Mouse (Mus musculus) neural tube, embryonic 15.5 days (tissue): ENCODE results near the gene Svs6. TPM values are rescaled to one million over a fixed set of nuclear protein-coding genes. Genes with fewer than 3 reads are reported as not detected.

Experiments used
- ATAC-seq: fragments of 200-750 bp; cut with Nextera tagmentation; 2 replicates; pipeline ENCODE4 v1.8.0; 2017; ENCODE audit warnings: mild to moderate bottlenecking, moderate TSS enrichment, moderate library complexity; ENCODE audit not compliant: low FRiP score
- H3K27ac ChIP-seq: fragments of 300-500 bp; sonication (generic); replicated peaks from 2 replicates; pipeline ENCODE4 v1.5.1; 2015; ENCODE audit warnings: mild to moderate bottlenecking, inconsistent platforms
- H3K27me3 ChIP-seq: fragments of 300-500 bp; sonication (generic); replicated peaks from 2 replicates; pipeline ENCODE4 v1.6.1; 2015; ENCODE audit warnings: inconsistent platforms
- H3K36me3 ChIP-seq: fragments of 300-500 bp; sonication (generic); 2 replicates; pipeline ENCODE4 v1.6.1; 2015; ENCODE audit warnings: inconsistent platforms
- H3K4me1 ChIP-seq: fragments of 300-500 bp; sonication (generic); 2 replicates; pipeline ENCODE4 v1.6.1; 2015; ENCODE audit warnings: inconsistent platforms
- H3K4me2 ChIP-seq: fragments of 300-500 bp; sonication (generic); 2 replicates; pipeline ENCODE4 v1.6.1; 2015; ENCODE audit warnings: inconsistent platforms, mild to moderate bottlenecking, moderate library complexity
- H3K4me3 ChIP-seq: fragments of 300-500 bp; sonication (generic); replicated peaks from 2 replicates; pipeline ENCODE4 v1.5.1; 2015; ENCODE audit warnings: mild to moderate bottlenecking, inconsistent platforms
- H3K9ac ChIP-seq: fragments of 300-500 bp; sonication (generic); replicated peaks from 2 replicates; pipeline ENCODE4 v1.6.1; 2015; ENCODE audit warnings: mild to moderate bottlenecking, inconsistent platforms
- H3K9me3 ChIP-seq: fragments of 300-500 bp; sonication (generic); replicated peaks from 2 replicates; pipeline ENCODE4 v1.6.1; 2016; ENCODE audit warnings: inconsistent platforms
- WGBS: fragments of 180-500 bp; shearing (Covaris S2); methylation state at CpG from one replicate; pipeline ENCODE4 v1.1.7; 2015; ENCODE audit warnings: mixed read lengths; 5-methylcytosine and 5-hydroxymethylcytosine counted together
- microRNA-seq: library from miRNA; unstranded; fragments of <30 nt; microRNA quantifications from one replicate; pipeline ENCODE4, GENCODE M21; 2017
- polyA plus RNA-seq: library from polyadenylated mRNA; unstranded; fragments of >200 nt; fragmentation: Nextera tagmentation; extraction: Ambion mirVana; gene quantifications from 2 replicates; pipeline ENCODE4 v1.2.1, GENCODE M21; 2015

Svs6 gene
- polyA plus RNA-seq, 1 experiment from 2014 or later: not detected

- ATAC-seq: no peak
- Histone ChIP-seq H3K9me3 (no peaks in the 10 kb centered on the region), H3K36me3 (no peaks in the 10 kb centered on the region), H3K4me1 (no peaks in the 10 kb centered on the region), H3K27me3 (no peaks in the 10 kb centered on the region), H3K4me3 (no peak overlapping the region), H3K9ac (no peak overlapping the region), H3K4me2 (no peak overlapping the region), H3K27ac (no peak overlapping the region)
- WGBS: 81% methylated on average over 11 of the region's 11 CpGs
Measured at GRCm38 (mm10) chr2:164356177-164356967, 39.8 kb downstream of the Svs6 start.

DNA sequence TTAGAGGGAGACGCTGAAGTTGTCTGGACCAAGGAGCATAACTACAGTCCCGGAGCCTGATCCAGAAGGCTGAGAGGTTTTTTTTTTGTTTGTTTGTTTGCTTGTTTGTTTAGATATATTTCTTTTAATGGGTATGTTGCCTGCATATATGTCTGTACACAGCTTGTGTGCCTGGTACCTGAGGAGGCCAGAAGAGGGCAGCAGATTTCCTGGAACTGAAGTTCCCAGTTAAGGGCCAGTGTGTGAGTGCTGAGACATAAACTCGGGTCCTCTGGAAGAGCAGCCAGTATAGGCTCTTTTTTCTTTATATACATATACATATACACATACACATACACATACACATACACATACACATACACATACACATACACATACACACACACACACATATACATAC is 41.8 kb downstream of the Svs6 start:
- Histone ChIP-seq H3K4me2 (no peak overlapping the region), H3K36me3 (no peaks in the 10 kb centered on the region), H3K4me3 (no peak overlapping the region), H3K9me3 (no peaks in the 10 kb centered on the region), H3K9ac (no peak overlapping the region), H3K27ac (no peak overlapping the region), H3K4me1 (no peaks in the 10 kb centered on the region), H3K27me3 (no peaks in the 10 kb centered on the region)
- no peak for ATAC-seq
- WGBS: 85% methylated on average over 3 of the region's 3 CpGs

DNA sequence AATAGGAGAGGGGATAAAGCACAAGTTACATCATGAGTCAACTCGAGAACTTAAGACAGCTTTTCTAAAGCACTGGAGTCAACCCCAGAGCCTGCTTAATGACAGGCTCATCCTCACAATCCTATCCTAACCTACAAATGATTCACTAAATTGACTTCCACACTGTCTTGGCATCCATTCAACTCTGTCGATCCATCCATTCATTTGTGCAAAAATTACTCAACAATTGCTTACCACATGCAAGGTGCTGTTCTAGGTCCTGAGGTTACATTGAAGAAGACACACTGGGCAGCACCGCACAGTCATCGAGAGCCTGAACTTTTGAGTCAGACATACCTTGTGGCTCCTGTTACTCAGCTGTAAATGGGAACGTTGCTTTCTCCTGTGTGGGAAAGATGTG is 42.5 kb downstream of the Svs6 start:
- 83% methylated on average over 5 of the region's 5 CpGs for WGBS
- Histone ChIP-seq H3K4me1 (no peaks in the 10 kb centered on the region), H3K9ac (no peak overlapping the region), H3K27me3 (no peaks in the 10 kb centered on the region), H3K9me3 (no peaks in the 10 kb centered on the region), H3K27ac (no peak overlapping the region), H3K36me3 (no peaks in the 10 kb centered on the region), H3K4me3 (no peak overlapping the region), H3K4me2 (no peak overlapping the region)
- ATAC-seq: no peak

- 79% methylated on average over 5 of the region's 5 CpGs for WGBS
- no peak overlapping the region for H3K4me3 ChIP-seq
- H3K9ac ChIP-seq: no peak overlapping the region
- no peaks in the 10 kb centered on the region for H3K4me1 ChIP-seq
- no peak overlapping the region for H3K27ac ChIP-seq
- H3K36me3 ChIP-seq: no peaks in the 10 kb centered on the region
- H3K27me3 ChIP-seq: no peaks in the 10 kb centered on the region
- no peak for ATAC-seq
- H3K4me2 ChIP-seq: no peak overlapping the region
- no peaks in the 10 kb centered on the region for H3K9me3 ChIP-seq
Measured at GRCm38 (mm10) chr2:164359668-164360067, 43.1 kb downstream of the Svs6 start.

DNA sequence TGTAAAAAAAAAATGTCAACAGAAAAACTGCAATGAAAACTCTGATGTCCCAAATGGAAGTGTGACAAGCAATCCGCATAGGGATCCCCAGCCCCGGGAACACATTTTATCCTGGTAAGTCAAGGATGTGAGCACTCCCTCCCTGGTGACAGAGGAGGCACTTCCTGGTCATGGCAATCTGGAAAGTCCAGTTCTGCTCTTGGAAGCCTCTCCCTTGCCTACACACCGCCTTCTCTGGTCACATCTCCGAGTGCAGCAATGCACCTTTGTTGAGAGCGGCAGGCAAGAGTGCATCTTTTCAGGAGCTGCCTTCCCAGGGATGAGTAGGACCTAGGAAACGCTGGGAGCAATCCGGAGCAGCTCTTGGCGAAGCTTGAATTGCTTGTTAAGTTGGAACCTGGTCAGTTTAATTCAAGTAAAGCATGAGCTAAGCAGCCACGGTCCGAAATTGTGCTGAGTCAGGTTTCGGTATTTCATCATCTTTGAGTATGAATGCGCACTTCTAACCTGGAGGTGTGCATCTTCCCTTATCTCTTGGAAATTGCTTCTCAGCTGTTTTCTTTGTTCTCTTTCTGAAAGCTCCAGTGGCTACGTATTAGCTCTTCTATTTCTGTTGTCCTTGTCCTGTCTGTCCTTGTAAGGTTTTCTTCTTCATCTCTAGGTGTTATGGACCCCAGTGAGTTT is 44.6 kb downstream of the Svs6 start:
- ATAC-seq: no peak
- WGBS: 40% methylated on average over 13 of the region's 13 CpGs
- Histone ChIP-seq H3K27ac (no peak overlapping the region), H3K27me3 (no peaks in the 10 kb centered on the region), H3K9me3 (no peaks in the 10 kb centered on the region), H3K9ac (no peak overlapping the region), H3K4me3 (no peak overlapping the region), H3K4me2 (no peak overlapping the region), H3K4me1 (no peaks in the 10 kb centered on the region), H3K36me3 (no peaks in the 10 kb centered on the region)

- no peak for ATAC-seq
- Histone ChIP-seq H3K36me3 (no peaks in the 10 kb centered on the region), H3K4me2 (no peak overlapping the region), H3K9ac (no peak overlapping the region), H3K27me3 (no peaks in the 10 kb centered on the region), H3K9me3 (no peaks in the 10 kb centered on the region), H3K4me3 (no peak overlapping the region), H3K4me1 (no peaks in the 10 kb centered on the region), H3K27ac (no peak overlapping the region)
- 78% methylated on average over 3 of the region's 3 CpGs for WGBS
Measured at GRCm38 (mm10) chr2:164366947-164367346, 50.4 kb downstream of the Svs6 start.

Small RNA genes lying within 50 kb of the gene (microRNA-seq; reads per million reads assigned to microRNA genes)
- not detected for gene Mir7678

Other genes starting within 250 kb of the Svs6 start
- 15.4 and 19.0 TPM in 2 replicates for gene Stk4, start 246.4 kb upstream of the Svs6 start, polyA plus RNA-seq
- gene Tomm34, start 245.6 kb upstream of the Svs6 start, polyA plus RNA-seq: 49.5 and 53.9 TPM in 2 replicates
- 1.8 and 2.4 TPM in 2 replicates for gene Kcns1, start 145.6 kb upstream of the Svs6 start, polyA plus RNA-seq
- not detected in 2 replicates for gene Wfdc5, start 134.0 kb upstream of the Svs6 start, polyA plus RNA-seq
- not detected in 2 replicates for gene Wfdc12, start 126.1 kb upstream of the Svs6 start, polyA plus RNA-seq
- gene Wfdc15a, start 116.6 kb upstream of the Svs6 start, polyA plus RNA-seq: not detected in 2 replicates
- gene Wfdc15b, start 95.1 kb upstream of the Svs6 start, polyA plus RNA-seq: 2.5 TPM in 1 of 2 replicates, not detected in the other
- gene Svs2, start 78.3 kb upstream of the Svs6 start, polyA plus RNA-seq: not detected in 2 replicates
- gene Svs3b, start 60.1 kb upstream of the Svs6 start, polyA plus RNA-seq: not detected in 2 replicates
- not detected in 2 replicates for gene Svs4, start 38.3 kb upstream of the Svs6 start, polyA plus RNA-seq
- not detected in 2 replicates for gene Svs3a, start 27.5 kb upstream of the Svs6 start, polyA plus RNA-seq
- gene Svs5, start 16.0 kb downstream of the Svs6 start, polyA plus RNA-seq: not detected in 2 replicates
- 0.36 and 0.43 TPM in 2 replicates for gene Slpi, start 72.3 kb downstream of the Svs6 start, polyA plus RNA-seq
- 0.17 and 0.61 TPM in 2 replicates for gene Rbpjl, start 86.4 kb downstream of the Svs6 start, polyA plus RNA-seq
- 8.5 and 11.1 TPM in 2 replicates for gene Matn4, start 88.4 kb downstream of the Svs6 start, polyA plus RNA-seq
- 9.0 and 26.2 TPM in 2 replicates for gene Sdc4, start 127.1 kb downstream of the Svs6 start, polyA plus RNA-seq
- 86.8 and 92.7 TPM in 2 replicates for gene Sys1, start 140.2 kb downstream of the Svs6 start, polyA plus RNA-seq
- 4.5 and 5.8 TPM in 2 replicates for gene Gm20458, start 144.2 kb downstream of the Svs6 start, polyA plus RNA-seq
- not detected in 2 replicates for gene Trp53tg5, start 157.0 kb downstream of the Svs6 start, polyA plus RNA-seq
- 22.2 and 25.3 TPM in 2 replicates for gene Dbndd2, start 169.4 kb downstream of the Svs6 start, polyA plus RNA-seq
- 88.8 and 92.2 TPM in 2 replicates for gene Pigt, start 180.8 kb downstream of the Svs6 start, polyA plus RNA-seq
- gene Wfdc2, start 245.7 kb downstream of the Svs6 start, polyA plus RNA-seq: 1.6 and 10.4 TPM in 2 replicates